Mouse (Mus musculus) MN1 (cell line): ENCODE measurements around the gene Proser3.

ENCODE experiments used
- DNase-seq: peaks from one replicate; pipeline ENCODE4 v3.0.0-alpha.2; 2016; ENCODE audit warnings: low spot score

Gene Proser3

DNA sequence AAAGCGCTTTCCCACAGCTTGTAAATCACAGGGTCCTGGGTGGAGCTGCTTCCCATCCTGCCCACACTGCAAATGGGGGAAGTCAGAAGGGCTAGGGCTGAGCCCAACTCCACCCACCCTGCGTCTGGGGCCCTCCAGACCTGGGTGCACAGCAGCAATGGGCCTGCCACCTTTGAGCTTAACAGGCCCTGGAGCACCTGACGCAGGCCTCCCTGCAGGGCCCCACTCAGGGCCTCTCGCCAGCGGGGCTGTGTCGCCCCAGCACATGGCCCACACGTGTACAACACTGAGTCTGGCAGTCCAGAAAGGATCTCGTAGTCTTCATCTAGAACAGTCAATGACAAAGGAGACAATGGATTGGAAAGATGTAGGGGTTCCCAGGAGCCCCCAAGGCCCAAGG is 27.9 kb upstream of the Proser3 start:
- no peak for DNase-seq

DNA sequence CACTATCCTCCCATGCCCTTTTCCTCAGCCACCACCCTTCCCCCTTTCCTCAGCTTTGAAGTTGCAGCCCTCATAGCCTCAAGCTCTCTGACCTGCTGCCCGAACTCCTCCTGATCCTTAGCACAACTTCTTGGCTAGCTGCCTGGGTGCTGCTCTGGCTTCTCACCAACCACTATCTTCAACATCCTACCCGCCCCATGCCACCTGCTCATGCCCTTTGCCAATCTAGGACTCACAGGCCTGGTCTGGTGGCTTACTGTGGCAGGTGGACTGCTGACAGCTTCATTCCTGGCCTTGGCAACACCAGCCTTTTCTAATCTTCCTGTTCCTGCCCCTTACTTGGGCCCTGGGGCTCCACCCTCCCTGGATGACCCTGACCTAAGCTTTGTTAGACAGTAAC is 20.9 kb upstream of the Proser3 start:
- DNase-seq, result peak; percentile 75

DNA sequence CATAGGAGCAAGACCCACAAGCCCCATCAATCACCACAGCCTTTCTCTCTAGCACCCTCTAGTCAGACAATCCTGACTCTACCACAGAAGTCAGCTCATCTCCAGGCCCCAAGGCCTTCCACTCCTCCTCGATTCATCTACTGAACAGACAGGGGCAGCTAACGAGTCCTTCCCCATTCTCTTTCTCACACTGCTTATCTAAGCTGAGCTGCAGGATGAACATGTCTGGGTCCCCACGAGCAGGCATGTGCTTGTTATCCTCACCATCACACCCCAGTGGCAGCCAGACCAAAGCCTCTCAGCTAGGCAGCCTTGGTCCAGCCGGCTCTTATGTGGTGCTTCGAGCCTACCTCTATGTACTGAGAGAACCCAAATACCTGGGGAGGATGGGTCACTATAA is 20.3 kb upstream of the Proser3 start:
- no peak for DNase-seq

DNA sequence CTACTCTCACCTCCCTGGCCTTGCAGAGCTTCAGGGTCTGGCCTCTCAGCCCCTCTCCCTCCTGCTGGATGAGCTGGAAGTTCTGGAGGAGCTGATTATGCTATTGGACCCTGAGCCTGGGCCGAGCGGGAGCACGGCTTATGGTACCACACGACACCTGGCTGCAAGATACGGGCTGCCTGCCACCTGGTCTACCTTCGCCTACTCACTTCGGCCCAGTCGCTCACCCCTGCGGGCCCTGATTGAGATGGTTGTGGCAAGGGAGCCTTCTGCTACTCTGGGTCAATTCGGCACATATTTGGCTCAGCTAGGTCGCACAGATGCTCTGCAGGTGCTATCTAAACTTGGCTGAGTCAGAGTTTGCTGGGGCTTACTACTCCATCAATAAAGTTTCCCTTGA is 15.5 kb upstream of the Proser3 start:
- DNase-seq, result no peak

DNA sequence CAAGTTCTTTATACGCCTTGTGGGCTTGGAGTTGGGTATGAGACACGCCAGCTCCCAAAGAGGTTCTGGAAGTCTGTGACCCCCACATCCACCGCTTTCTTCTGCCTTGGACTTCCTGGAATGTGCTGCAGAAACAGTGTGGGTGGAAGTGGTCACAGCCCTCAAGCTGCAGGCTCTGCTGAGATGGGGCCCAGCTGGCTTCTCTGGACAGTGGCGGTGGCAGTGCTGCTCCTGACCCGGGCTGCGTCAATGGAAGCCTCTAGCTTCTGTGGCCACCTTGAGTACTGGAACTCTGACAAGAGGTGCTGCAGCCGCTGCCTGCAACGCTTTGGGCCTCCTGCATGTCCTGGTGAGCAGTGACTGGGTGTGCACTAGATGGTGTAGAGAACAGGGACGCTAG is 13.9 kb upstream of the Proser3 start:
- DNase-seq, result no peak

DNA sequence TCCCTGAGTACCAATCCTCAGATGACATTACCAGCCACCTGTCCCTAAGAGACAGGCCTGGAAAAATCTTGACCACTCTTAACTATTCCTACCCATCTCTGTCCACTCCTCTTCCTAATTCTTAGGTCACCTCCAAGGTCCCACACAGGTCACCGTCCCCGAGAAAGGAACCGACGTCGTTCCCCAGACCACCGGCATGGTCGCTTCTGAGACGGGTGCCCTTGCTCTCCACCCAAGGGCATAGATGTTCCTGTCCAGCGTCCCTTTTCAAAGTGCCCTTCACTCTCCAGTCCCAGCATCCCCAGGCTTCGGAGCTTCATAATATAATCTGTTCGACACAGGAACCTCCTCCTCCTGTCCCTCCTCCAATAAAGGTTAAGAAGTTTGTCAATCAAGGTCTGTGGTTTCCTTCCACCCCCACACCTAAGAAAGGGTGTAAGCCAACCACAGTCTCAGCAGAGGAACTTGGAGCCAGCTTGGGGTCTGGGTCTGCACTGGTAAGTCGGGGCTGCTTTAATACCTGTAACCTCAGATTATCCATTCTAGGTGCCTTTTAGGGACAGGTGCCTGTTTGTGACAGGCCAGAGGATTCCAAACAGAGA is 13.0 kb upstream of the Proser3 start, which contains the start of gene Igflr1:
Gene Igflr1, plus strand, starts transcription at position 458 of the 602 bp plus-strand sequence.
- DNase-seq, result no peak

DNA sequence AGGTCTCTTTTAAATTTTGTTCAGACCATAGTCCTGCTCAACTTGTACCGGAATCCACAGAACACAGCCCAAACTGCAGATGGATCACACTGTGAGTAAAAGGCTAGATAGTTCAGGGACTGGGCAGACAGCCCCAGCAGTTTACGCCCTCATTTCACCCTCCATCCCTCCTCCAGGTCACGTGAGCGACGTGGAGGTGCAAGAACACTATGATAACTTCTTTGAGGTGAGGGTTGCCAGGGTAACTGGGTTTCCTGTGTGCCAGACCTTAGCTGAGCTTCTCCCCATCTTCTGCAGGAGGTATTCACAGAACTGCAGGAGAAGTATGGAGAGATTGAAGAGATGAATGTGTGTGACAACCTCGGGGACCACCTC is 11.8 kb upstream of the Proser3 start:
- DNase-seq, result no peak

DNA sequence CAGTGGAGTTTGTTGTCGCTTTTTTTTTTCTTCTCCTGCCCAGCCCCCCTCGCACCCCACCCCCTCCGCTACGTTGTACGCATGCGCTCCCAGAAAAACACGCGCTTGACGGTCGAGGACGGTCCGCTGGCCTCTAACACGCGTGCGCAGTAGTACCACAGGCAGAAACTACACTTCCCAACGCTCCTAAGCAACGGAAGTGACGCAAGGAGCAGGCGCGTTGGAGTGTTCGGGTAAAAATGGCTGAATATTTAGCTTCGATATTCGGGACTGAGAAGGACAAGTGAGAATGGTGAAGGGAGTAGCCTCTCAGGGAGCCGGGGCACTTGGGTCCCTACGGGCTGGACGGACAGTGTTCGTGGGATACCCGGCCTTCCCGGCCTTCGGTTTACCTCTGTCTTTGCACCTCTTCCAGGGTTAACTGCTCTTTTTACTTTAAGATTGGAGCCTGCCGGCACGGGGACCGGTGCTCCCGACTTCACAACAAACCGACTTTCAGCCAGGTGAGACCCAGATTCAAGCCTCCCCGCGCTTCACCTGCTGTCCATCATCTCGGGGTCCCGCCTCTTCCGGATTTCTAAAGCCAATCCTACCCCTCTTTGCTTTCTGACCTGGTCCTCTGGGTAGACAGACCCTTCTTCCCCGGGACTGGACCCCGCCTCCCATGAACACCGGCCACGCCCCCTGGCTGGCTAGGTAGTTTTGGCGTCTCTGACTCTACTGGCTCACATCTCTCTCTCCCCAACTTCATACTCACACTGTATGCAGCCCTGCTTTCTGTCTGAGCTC is 11.2 kb upstream of the Proser3 start, which contains the start of the genes U2af1l4, Gm49396 and Psenen:
Gene U2af1l4, plus strand, starts transcription at position 185 of the 789 bp plus-strand sequence.
Gene Gm49396, plus strand, starts transcription at position 228 of the 789 bp plus-strand sequence.
Gene Psenen, minus strand, starts transcription at position 511 of the 789 bp plus-strand sequence.
- peak; percentile 97 for DNase-seq

DNA sequence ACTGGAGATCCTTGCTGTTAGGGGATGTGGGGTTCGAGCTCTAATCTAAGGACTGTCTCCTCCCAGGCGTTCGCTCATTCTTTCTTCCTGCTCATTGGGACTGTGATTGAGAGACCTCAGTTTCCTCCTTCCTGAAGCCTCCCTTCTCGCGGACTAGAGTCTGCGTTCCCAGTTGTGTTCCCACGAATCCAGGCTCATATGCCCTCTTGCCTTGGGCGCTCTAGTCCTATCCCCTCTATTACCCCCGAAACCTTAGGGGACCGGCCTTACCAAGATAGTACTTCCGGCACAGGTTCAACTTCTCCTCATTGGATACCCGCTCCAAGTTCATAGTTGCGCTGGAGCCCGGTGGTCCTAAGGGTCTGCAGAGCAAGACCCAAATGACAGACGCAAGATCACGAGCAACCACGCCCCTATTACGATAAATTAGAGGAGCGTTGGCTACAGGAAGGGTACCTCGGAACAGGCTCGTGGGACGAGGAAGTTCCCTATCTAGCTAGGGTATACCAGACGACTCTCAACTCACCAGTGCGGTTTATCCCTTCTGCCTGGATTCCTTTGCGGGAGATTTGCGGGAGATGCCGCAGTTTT is 10.5 kb upstream of the Proser3 start:
- peak; percentile 17 for DNase-seq

DNA sequence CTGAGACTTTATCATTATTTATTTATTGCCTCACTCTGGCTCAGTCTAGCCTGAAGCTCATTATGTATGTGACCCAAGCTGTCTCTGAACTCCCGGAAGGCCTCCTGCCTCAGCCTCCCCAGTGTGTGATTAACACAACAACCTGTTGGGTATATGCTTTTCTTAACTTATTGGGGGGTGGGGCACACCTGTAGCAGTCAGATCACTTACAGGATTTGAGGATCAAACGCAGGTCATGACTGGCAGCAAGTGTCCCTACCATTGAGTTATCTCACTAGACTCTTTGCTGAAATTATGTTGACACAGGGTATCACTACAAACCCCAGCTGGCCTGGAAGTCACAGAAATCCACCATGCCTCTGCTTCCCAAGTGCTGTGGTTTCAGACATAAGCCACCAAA is 8.2 kb upstream of the Proser3 start:
- no peak for DNase-seq

DNA sequence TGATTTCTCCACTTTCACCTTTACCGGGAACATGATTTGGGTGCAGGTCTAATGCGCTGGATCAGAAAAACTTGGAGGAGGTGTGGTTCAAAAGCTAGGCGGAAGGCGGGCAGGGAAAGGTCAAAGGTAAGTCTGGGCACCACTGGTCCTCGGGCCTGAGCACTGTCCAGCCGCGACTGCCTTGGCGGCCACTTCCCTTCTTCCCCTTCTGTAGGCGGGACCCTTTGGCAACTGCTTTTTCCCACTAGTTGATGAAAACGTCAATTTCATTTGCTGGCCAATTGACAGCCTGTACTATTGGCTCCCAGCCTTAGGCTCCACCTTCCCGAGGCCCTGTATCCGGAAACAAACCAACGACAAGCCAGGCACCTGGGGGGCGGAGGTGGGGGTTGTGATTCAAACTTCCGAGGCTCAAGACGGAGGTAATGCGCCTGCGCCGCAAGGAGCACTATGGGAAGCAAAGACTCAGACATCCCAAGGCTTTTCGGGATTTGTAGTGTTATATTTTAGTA is 7.4 kb upstream of the Proser3 start, which contains the start of gene Lin37:
Gene Lin37, minus strand, starts transcription at position 396 of the 512 bp plus-strand sequence.
- DNase-seq, result peak; percentile 95

DNA sequence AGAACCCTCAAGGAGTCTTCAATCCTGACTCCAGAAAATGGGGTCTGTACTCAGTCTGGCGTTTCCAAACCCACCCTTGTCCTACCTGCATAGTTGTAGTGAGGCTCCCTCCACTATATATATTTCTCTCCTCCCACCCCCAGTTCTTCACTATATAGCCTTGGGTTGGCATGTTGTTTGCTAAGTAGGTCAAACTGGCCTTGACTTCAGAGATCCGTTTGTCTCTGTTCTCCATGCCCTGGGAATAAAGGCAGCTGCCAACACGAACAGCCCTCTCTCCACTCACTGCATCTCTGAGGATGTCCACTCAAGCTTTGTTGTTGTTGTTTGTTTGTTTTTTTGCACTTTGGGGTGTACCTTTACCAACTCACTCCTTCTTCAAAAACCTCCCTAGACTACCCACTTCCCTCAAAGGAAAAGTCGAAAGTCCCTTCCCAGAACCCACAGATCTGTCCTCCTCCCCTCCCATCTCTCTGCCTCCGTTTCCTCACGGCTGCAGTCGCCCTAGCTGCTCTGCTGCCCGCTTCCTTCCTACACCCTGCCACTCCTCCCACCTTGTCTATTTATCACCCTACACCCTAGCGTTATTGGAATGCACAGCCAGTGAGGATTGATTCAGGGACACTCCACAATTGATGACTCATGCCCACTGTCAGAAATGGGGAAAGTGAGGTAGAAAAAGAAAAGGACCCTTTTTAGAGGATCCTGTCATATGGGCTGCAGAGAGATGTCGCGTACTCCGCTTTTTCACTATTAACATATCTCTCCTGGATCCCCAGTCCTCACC is 6.8 kb upstream of the Proser3 start:
- peak; percentile 31 for DNase-seq

DNA sequence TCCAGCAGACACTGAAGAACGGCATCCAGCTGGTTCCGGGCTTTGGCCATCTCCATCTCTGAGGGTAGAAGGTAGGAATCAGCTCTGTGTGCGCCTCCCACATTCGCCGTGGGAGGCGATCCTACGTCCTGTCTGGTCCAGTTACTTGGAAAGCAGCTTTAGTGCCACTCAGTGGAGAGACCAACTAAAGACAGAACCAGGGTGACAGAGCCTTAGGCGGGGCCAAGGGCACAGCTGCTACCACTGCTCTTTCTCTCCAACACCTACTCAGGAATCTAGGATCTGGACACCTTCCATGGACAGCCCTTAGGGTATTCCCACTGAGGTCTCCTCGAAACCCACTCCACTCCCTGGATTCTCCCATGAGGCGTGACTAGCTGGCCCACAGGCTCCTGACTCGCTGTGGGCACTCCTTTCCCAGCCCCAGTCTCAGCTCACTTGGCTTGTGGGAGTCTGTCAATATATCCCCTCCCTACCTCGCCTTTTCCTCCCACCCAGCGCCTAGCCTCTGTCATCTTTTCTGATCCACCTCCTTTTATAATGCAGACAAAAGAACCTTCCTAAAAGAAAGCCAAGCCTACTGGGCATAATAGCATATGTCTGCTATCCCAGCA is 5.9 kb upstream of the Proser3 start:
- peak; percentile 37 for DNase-seq

DNA sequence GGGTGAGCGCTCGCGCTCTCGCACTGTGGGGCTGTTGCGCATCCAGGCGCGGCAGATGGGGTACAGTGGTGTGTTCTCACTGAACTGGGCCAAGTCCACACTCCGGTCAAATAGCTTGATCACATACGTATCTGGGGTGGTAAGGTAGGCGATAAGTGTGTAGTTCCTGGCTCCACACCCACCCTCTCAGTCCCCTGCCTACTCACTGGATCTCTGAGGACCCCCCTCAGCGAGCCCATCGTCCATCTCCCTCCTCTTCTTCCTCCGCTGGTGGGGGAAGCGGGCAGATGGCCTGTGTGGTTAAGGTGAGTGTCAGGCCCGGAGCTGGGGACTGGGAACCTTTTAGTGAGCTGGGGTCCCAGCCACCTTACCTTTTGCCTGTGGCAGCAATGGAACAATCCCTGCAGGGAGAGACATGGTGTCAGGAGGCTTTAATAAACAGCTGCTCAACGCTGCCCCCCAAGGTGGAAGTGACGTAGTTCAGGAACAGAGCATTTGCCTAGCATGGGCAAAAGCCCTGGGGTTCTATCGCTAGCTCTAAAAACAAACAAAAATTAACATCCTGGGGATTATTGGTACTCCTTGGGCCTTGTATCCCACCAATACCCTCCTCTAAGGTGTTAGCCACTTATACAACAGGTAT is 4.9 kb upstream of the Proser3 start:
- peak; percentile 40 for DNase-seq

DNA sequence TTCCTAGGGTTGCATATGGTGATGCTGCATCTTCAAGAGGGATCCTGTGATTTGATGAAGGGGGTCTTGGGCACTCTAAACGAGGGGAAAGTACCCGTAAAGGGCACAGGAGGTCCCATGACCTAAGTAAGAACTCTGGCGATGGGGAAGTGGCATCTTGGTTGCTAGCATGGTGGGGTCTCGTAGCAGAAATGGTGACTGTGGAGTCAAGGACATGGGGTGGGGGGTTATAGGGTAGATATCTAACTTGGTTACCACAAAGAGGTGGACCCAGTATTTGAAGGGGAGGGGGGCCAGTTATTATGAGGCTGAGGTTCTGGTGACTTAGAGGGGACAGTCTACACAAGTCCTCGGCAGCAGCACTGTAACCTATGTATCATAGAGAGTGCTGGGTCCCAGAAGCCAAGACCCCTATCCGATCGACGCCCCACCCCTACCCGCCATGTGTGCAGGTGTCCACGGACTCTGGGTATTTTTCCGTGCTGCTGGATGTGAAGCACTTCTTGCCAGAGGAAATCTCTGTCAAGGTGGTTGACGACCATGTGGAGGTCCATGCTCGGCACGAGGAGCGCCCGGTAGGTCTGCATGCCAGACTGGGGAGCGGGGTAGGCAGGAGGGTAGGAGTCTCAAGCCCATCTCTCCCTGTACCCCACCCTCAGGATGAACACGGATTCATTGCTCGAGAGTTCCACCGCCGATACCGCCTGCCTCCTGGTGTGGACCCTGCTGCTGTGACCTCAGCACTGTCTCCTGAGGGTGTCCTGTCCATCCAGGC is 1.9 kb upstream of the Proser3 start:
- no peak for DNase-seq

DNA sequence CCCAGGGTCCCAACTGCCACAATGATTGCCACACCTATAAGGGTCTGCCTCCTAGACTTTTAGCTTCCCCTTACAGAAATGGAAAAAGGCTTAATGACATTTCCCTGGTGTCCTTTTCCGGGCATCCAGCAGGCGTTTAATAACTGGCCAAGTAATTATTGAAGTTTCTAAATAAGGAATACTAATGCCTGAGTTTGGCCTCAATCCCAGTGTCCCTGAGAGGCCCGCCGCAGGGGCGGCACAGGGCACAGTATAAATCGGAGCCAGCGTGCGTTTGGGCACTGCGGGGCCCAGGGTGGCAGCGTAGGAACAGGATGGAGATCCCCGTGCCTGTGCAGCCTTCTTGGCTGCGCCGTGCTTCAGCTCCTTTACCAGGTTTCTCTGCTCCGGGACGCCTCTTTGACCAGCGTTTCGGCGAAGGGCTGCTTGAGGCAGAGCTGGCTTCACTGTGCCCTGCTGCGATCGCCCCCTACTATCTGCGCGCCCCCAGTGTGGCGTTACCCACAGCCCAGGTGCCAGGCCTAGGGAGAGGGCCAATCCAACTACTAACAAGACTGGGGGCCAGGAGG is 1.0 kb upstream of the Proser3 start:
- peak; percentile 67 for DNase-seq

DNA sequence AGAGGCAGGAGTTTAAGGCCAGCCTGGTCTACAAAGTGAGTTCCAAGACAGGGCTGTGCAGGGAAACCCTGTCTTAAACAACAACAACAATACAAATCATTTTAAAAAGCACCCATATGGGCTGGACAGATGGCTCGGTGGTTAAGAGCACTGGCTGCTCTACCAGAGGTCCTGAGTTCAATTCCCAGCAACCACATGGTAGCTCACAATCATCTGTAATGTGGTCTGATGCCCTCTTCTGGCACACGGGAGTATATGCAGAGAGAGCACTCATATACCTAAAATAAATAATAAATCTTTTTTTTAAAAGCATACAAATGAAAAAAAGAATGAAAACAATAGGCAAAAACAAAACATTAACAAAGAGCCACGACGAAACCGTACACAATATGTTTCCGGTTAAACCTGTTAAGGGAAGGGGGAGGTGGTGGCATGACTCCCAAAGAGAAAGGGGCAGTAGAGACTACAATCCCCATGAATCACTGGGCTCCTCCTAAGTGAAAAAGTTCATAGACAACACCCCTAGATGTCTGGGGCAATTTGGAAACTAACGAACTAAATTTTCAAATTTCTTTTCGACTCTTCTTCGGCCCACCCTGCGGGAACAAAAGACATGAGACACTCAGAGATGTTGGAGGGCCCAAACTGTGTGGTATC is 526 bp downstream of the Proser3 start:
- DNase-seq, result no peak

DNA sequence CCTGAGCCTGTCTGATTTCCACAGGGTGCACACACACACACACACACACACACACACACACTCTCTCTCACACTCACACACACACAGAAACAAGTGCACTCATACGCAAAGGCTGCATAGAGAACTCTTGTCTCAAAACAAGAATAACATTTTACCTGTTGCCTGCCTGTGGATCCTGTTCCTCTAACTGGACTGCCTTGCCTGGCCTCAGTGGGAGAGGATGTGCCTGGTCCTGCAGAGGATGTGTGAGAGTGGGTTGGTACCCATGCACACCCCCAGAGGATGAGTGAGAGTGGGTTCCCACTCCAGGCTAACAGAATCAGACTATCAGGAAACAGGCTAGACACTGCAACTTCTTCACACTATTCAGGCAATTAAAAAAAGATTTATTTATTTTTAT is 1.5 kb downstream of the Proser3 start:
- no peak for DNase-seq

DNA sequence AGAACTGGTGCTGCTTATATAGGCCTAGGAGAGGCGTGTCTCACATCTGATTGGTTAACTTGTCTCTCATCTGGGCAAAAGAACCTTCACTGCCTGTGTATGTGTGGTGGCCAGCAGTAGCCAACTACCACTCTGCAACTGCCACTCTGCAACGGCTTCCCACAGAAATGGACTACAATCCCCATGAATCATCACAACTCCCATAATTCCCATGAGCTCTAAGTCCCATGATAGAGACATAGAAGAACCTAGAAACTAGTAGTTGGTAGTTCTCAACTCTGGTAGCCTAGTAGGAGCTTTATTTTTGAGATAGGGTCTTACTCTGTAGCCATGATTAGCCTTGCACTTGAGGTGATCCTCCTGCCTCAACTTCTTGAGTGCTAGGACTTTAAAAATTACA is 2.2 kb downstream of the Proser3 start:
- DNase-seq, result no peak
